Mouse (Mus musculus): ENCODE measurements around the gene Ythdf1. TPM values are rescaled to one million over a fixed set of nuclear protein-coding genes. Genes with fewer than 3 reads are reported as not detected.

Ythdf1 gene
- total RNA-seq, 1 experiment from 2014 or later: 32.9 TPM

DNA sequence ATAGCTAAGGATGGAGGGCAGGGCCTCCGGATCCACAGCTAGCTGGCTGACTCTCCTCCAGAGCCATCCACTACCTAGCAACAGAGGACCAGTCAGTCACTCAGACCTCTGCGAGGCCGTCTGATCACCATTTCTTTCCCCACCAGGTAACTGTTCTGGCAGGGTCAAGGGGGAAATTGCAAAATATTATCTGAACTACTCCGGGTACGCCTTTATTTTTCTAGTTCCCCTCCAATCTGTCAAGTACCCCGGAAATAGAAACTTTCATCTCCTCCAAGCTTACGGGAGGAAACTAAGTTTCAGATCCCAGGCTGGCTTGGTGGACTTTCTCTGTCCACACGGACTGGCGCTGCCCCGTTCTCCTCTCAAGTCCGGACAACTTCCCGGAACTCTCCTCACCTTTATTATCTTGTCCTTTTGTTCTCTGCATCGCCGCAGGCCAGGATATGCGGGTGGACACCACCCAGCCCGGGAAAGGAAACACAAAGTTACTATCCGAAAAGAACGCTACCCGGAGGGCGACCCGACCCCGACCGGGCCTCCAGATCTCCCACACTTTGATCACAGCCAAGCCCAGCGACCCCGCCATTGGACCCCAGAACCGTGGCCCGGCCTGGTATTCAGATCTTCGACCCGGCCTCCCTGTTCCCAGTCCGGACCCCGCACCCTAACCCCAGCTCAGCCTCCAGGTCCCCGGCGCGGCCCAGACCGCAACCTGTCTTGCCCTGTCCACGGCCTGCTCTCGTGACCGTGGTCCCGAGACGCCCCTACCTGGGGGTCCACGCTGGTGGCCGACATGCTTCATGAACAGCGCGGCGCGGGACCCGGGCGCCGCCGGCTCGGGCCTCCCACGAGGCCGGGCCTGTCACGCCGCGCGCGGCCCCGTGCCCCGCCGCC, 588 bp downstream of the Ythdf1 start:
- no peak for ATAC-seq (ENCODE audit: extremely low read depth, insufficient number of reproducible peaks, low FRiP score, poor library complexity, severe bottlenecking)

DNA sequence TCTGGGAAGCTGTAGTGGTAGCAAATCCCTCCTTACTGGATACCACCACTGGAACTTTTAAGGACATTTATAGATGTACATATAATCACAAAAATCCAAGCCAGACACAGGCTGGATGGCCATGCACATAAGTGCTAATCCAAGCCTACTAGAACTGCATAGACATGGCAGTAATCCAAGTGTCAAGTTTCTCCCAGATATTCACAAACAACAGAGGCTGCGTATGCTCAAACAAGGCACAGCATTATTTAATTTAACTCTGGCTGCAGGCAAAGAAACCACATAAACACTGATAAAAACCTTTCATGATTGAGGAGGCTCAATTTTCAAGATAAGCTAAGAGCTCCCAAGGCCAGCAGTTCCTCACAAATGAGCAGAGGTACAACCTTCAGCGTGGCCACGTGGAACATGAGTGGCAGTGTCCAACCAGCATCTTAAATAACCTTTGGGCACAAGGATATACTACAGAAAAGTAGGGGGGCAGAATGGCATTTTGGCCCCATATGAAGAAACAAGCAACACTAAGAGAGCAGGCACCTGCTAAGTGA, 4.8 kb downstream of the Ythdf1 start:
- ATAC-seq (ENCODE audit: extremely low read depth, insufficient number of reproducible peaks, low FRiP score, poor library complexity, severe bottlenecking): no peak

- ATAC-seq (ENCODE audit: extremely low read depth, insufficient number of reproducible peaks, low FRiP score, poor library complexity, severe bottlenecking): no peak
Measured at GRCm38 (mm10) chr2:180910928-180911327, 9.8 kb downstream of the Ythdf1 start.

- no peak for ATAC-seq (ENCODE audit: extremely low read depth, insufficient number of reproducible peaks, low FRiP score, poor library complexity, severe bottlenecking)
Measured at GRCm38 (mm10) chr2:180905556-180906221, 15.1 kb downstream of the Ythdf1 start.

- ATAC-seq (ENCODE audit: extremely low read depth, insufficient number of reproducible peaks, low FRiP score, poor library complexity, severe bottlenecking): no peak
Measured at GRCm38 (mm10) chr2:180904435-180905208, 16.1 kb downstream of the Ythdf1 start.

DNA sequence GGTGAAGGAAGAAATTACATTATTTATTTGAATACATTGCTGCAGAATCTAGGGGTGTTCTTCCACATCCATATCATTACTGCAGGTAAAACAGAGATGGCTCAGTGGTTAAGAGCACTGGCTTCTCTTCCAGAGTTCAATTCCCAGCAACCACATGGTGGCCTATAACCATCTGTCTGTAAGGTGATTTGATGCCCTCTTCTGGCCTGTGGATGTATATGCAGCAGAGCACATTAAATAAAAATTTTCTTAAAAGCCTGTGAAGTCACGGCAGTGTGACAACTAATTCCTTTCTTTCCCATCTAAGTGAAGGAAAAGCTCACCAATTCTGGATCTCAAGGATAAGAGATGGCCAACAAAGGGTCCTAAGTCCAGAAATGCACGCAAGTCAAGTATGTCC, 18.7 kb downstream of the Ythdf1 start:
- no peak for ATAC-seq (ENCODE audit: extremely low read depth, insufficient number of reproducible peaks, low FRiP score, poor library complexity, severe bottlenecking)

GRCm38 (mm10) chr2:180897857-180898256, 22.9 kb downstream of the Ythdf1 start:
- ATAC-seq (ENCODE audit: extremely low read depth, insufficient number of reproducible peaks, low FRiP score, poor library complexity, severe bottlenecking): no peak

- no peak for ATAC-seq (ENCODE audit: extremely low read depth, insufficient number of reproducible peaks, low FRiP score, poor library complexity, severe bottlenecking)
Measured at GRCm38 (mm10) chr2:180896819-180897625, 23.7 kb downstream of the Ythdf1 start.

DNA sequence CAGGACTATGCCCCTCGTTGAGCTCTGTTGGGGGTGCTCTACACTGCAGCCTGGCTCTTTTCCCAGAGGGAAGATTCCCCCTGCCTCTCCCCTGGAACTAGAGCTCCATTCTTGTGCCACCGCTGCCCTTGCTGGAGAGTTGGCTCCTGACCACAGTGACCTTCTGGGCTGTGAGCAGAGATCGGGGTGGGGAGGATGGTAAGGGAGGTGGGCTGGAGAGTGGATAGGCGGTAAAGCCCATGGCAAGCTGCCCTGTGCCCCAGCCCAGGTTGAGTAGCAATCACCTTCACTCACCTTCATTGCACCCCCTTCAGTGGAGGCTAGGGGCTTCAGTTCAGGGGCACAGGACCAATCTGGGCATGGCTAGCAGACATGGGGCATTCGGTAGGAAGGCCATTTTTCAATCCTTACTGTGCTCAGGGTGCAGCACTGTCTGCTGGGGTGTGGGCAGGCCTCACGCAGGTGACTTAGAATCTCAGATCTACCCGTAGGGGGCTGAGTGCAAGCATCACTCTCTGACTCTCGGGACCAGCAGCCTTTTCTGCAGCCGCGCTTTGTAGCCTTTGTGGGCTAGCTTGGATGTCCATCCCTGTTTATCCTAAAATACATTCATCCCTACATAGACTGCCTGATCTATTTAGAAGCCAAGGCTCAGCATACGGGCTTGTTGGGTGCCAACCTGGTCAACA, 24.8 kb downstream of the Ythdf1 start:
- no peak for ATAC-seq (ENCODE audit: extremely low read depth, insufficient number of reproducible peaks, low FRiP score, poor library complexity, severe bottlenecking)

DNA sequence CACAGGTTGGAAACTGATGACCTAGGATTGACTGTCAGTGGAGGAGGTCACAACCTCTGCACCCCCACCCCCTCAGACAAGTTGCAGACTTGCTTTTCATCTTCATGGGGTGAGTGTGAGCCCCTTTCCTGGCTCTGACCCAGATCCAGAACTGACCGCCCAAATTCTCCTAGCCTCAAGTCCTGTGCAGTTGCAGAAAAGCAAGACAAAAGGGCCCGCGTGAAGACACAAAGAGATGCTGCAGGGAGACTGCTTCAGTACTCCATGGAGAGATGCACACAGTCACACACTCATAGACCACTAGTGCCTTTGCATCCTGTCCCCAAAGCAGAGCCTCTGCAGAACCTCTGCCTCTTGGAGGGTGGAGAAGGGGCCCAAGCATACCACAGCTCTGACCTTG, 25.4 kb downstream of the Ythdf1 start:
- no peak for ATAC-seq (ENCODE audit: extremely low read depth, insufficient number of reproducible peaks, low FRiP score, poor library complexity, severe bottlenecking)

DNA sequence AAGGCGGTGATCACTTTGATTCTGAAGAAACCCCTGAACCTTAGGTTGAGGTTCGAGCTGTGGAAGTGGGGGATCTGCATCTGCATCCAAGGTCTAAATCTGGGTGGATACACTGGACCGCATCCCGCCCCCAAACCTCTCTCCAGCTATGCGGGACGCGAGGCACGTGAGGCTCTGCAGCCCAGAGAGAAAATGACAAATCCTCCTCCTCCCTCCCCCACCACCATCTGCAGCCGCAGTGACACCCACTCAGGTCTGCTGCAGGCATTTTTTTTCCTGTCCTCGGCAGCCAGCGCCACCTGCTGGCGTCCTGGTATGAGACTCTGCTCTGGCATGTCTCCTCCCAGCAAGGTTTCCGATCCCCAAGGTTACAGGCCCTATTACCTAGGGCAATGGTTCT, 26.0 kb downstream of the Ythdf1 start:
- ATAC-seq (ENCODE audit: extremely low read depth, insufficient number of reproducible peaks, low FRiP score, poor library complexity, severe bottlenecking): peak; percentile 17; the same call in 1 of the 2 replicates

- no peak for ATAC-seq (ENCODE audit: extremely low read depth, insufficient number of reproducible peaks, low FRiP score, poor library complexity, severe bottlenecking)
Measured at GRCm38 (mm10) chr2:180894029-180894623, 26.6 kb downstream of the Ythdf1 start.

DNA sequence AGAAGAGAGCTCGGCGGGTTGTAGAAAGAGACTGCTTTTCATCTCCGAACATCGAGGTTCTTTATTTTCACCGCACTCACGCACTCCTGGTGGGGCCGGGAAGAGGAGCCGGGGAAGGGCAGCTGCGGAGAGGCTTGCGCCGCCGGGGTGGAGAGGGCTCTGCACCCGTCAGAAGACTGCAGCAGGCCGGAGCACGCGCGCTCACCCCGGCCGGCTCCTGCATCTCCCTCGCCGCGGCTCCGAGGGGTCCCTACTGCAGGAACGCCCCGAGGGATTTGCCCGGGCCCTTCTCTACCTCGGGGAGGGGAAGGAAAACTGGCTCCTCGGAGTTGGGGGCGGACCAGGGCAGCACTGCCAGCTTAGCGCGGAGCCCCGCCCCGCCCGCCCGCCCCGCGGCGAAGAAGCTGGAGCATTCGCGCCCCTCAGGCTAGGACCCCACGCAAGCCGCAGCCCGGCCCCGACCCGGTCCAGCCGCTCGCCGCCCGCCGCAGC, 27.2 kb downstream of the Ythdf1 start:
- ATAC-seq (ENCODE audit: extremely low read depth, insufficient number of reproducible peaks, low FRiP score, poor library complexity, severe bottlenecking): no peak

GRCm38 (mm10) chr2:180892841-180893521, 27.8 kb downstream of the Ythdf1 start:
- ATAC-seq (ENCODE audit: extremely low read depth, insufficient number of reproducible peaks, low FRiP score, poor library complexity, severe bottlenecking): no peak

GRCm38 (mm10) chr2:180891835-180892323, 28.9 kb downstream of the Ythdf1 start:
- no peak for ATAC-seq (ENCODE audit: extremely low read depth, insufficient number of reproducible peaks, low FRiP score, poor library complexity, severe bottlenecking)

- no peak for ATAC-seq (ENCODE audit: extremely low read depth, insufficient number of reproducible peaks, low FRiP score, poor library complexity, severe bottlenecking)
Measured at GRCm38 (mm10) chr2:180891075-180891834, 29.5 kb downstream of the Ythdf1 start.

Measured in neutrophil, adult 5-6 weeks (primary cell).